In the genomic region with DNA sequence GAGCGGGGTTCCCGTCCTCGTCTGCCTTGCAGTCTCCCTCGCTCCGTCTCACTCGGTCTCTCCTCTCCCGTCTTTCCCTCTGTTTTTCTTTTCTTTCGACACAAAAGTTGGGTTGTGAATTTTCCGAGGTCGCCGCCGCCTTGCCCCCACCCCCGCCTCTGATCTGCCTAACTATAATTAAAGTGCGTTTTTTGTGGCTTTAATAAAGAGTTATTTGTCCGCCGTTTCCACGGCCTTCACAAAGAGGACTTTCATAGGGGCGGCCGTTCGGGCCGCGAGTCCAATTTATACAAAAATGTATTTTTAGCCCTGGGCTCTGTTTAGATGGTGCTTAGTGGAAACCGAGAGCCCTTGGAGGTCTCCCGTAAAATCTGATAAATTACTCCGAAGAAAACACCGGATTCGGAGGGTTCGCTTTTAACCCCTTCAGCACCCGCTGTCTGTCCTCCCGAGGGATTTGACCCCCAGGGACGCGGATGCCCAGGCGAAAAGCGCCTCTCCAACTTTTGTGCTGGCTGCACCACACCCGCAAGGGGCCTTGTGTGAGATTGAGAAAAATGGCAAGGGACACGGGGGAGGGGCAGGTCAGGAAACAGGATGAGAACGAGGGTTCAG, we compare ENCODE assay signal across 8 mouse cellular contexts. TPM values are rescaled to one million over a fixed set of nuclear protein-coding genes. Genes with fewer than 3 reads are reported as not detected.
DNase-seq lines count a peak whose midpoint lies in the region; ATAC-seq and TF ChIP-seq lines count a peak whose summit lies in the region.

No protein-coding gene starts in this region.

- H3K4me1 ChIP-seq in testis, adult 2 months (ENCODE audit: control insufficient read depth, insufficient read depth, low read length): peaks cover 35% of the 10 kb centered on the region
- peaks cover 70% of the 10 kb centered on the region for H3K4me1 ChIP-seq in heart, embryonic 16.5 days (ENCODE audit: control insufficient read depth, insufficient read depth, low read length)
- H3K4me1 ChIP-seq in liver, embryonic 12.5 days: peaks cover 51% of the 10 kb centered on the region
- peaks cover 18% of the 10 kb centered on the region for H3K4me1 ChIP-seq in thymus, adult 2 months (replicated peaks; ENCODE audit: control insufficient read depth, insufficient read depth, low read length)

- peak overlapping the region; percentile 84 for H3K4me2 ChIP-seq in heart, embryonic 16.5 days (ENCODE audit: low read depth, low read length)
- peak overlapping the region; percentile 61 for H3K4me2 ChIP-seq in liver, embryonic 12.5 days

- no peak for ATAC-seq in heart, embryonic 16.5 days (replicated peaks; ENCODE audit: extremely low read depth, insufficient read depth, low FRiP score)
- ATAC-seq in liver, embryonic 12.5 days: no peak

- H3K27ac ChIP-seq in testis, adult 2 months (ENCODE audit: control insufficient read depth, insufficient read depth, low read depth, low read length): peak overlapping the region; percentile 67
- H3K27ac ChIP-seq in heart, embryonic 16.5 days (ENCODE audit: low read length): no peak overlapping the region; the same call in 1 of the 2 replicates
- H3K27ac ChIP-seq in liver, embryonic 12.5 days: no peak overlapping the region
- H3K27ac ChIP-seq in thymus, adult 2 months (ENCODE audit: control insufficient read depth, insufficient read depth, low read length): no peak overlapping the region; the same call in 1 of the 2 replicates

- no peak for DNase-seq in testis, postnatal 14 days (ENCODE audit: low spot score)
- DNase-seq in testis, postnatal 10 days (ENCODE audit: low spot score): peak; percentile 67
- no peak for DNase-seq in ovary, postnatal 10 days (ENCODE audit: low spot score)
- DNase-seq in thymus, adult 2 months: no peak
- no peak for DNase-seq in gastrocnemius, postnatal 36 days

- no peak for TF ChIP-seq CTCF in testis, adult 2 months (IDR thresholded peaks at IDR 0.05; ENCODE audit: control insufficient read depth, insufficient read depth, insufficient replicate concordance, low read depth, low read length)
- TF ChIP-seq CTCF in thymus, adult 2 months (IDR thresholded peaks at IDR 0.05; ENCODE audit: borderline replicate concordance, control insufficient read depth, extremely low read depth, insufficient read depth, low read length, poor library complexity): no peak

- peak overlapping the region; percentile 65 for H3K9ac ChIP-seq in heart, embryonic 16.5 days (ENCODE audit: low read length)
- H3K9ac ChIP-seq in liver, embryonic 12.5 days: no peak overlapping the region

- no peaks in the 10 kb centered on the region for H3K9me3 ChIP-seq in heart, embryonic 16.5 days (replicated peaks; ENCODE audit: control insufficient read depth, low read length)
- no peaks in the 10 kb centered on the region for H3K9me3 ChIP-seq in liver, embryonic 12.5 days (replicated peaks)

- peaks cover 2% of the 10 kb centered on the region; the same call in 1 of the 2 replicates for H3K27me3 ChIP-seq in testis, adult 2 months (ENCODE audit: control insufficient read depth, insufficient read depth, low read length)
- peaks cover 60% of the 10 kb centered on the region for H3K27me3 ChIP-seq in heart, embryonic 16.5 days (ENCODE audit: control insufficient read depth, insufficient read depth, low read length)
- H3K27me3 ChIP-seq in liver, embryonic 12.5 days (replicated peaks): peaks cover 100% of the 10 kb centered on the region
- H3K27me3 ChIP-seq in thymus, adult 2 months (ENCODE audit: control insufficient read depth, insufficient read depth, low read length): peaks cover 38% of the 10 kb centered on the region

- WGBS in heart, embryonic 16.5 days: under 1% methylated on average over 37 of the region's 37 CpGs
- WGBS in liver, embryonic 12.5 days (ENCODE audit: insufficient replicate concordance): under 1% methylated on average over 37 of the region's 37 CpGs
- WGBS in thymus, adult 2 months: 2% methylated on average over 37 of the region's 37 CpGs

- intact Hi-C loops in gastrocnemius, postnatal 36 days (cut with DNase I): loop anchor here (10.0 kb wide), 1 partner anchor 321 kb away; no protein-coding TSS in a partner anchor

- TF ChIP-seq POLR2A in testis, adult 2 months (IDR thresholded peaks at IDR 0.05; ENCODE audit: control insufficient read depth, low read depth, low read length): no peak
- no peak for TF ChIP-seq POLR2A in thymus, adult 2 months (IDR thresholded peaks at IDR 0.05; ENCODE audit: control insufficient read depth, extremely low read depth, insufficient read depth, low read length, poor library complexity)

- H3K4me3 ChIP-seq in testis, adult 2 months (ENCODE audit: control insufficient read depth, low read depth, low read length): peak overlapping the region; percentile 71
- peak overlapping the region; percentile 59 for H3K4me3 ChIP-seq in heart, embryonic 16.5 days (ENCODE audit: low read length)
- peak overlapping the region; percentile 36 for H3K4me3 ChIP-seq in liver, embryonic 12.5 days
- no peak overlapping the region for H3K4me3 ChIP-seq in thymus, adult 2 months (ENCODE audit: control insufficient read depth, insufficient read depth, low read length)

- H3K36me3 ChIP-seq in testis, adult 2 months (ENCODE audit: control insufficient read depth, insufficient read depth, low read length): no peaks in the 10 kb centered on the region
- no peaks in the 10 kb centered on the region for H3K36me3 ChIP-seq in heart, embryonic 16.5 days (ENCODE audit: control insufficient read depth, insufficient read depth)
- no peaks in the 10 kb centered on the region for H3K36me3 ChIP-seq in liver, embryonic 12.5 days
- no peaks in the 10 kb centered on the region for H3K36me3 ChIP-seq in thymus, adult 2 months (ENCODE audit: control insufficient read depth, insufficient read depth, low read length)

RNA-seq across cellular contexts. Expression of gene Cyp26b1, which starts 7.9 kb away (rescaled TPM):
- 9.1 and 14.0 TPM in 2 replicates for polyA plus RNA-seq in testis, adult 2 months (2012; rRNA removed)
- 1.4 and 1.7 TPM in 2 replicates for polyA plus RNA-seq in heart, embryonic 16.5 days (2015; fragmentation: Nextera tagmentation; extraction: Ambion mirVana)
- 0.23 and 0.25 TPM in 2 replicates for polyA plus RNA-seq in liver, embryonic 12.5 days (2016; fragmentation: Nextera tagmentation; extraction: Ambion mirVana)
- polyA plus RNA-seq in thymus, adult 2 months (2012; rRNA removed): 6.6 and 6.7 TPM in 2 replicates
- total RNA-seq in gastrocnemius, postnatal 36 days (2021): 1 to 10 TPM; 4.2 to 4.9 TPM
